Mouse (Mus musculus): ENCODE data around the gene Glb1l2.

GRCm38 (mm10) chr9:26808735-26809134 is 2.5 kb upstream of the Glb1l2 start:
- TF ChIP-seq CTCF (IDR thresholded peaks at IDR 0.05; ENCODE audit: control insufficient read depth, insufficient read depth, insufficient read length) (no peak), CEBPB (IDR thresholded peaks at IDR 0.05; ENCODE audit: low read depth) (no peak), MAX (IDR thresholded peaks at IDR 0.05) (no peak), FOSL1 (IDR thresholded peaks at IDR 0.05; ENCODE audit: insufficient read depth, low read length, poor library complexity, severe bottlenecking) (no peak), USF1 (IDR thresholded peaks at IDR 0.05; ENCODE audit: low read depth) (no peak), MYOD1 (IDR thresholded peaks at IDR 0.05; ENCODE audit: control insufficient read depth, insufficient read length, low read depth) (no peak)
